ENCODE assay signal across 24 mouse cellular contexts in the genomic region with DNA sequence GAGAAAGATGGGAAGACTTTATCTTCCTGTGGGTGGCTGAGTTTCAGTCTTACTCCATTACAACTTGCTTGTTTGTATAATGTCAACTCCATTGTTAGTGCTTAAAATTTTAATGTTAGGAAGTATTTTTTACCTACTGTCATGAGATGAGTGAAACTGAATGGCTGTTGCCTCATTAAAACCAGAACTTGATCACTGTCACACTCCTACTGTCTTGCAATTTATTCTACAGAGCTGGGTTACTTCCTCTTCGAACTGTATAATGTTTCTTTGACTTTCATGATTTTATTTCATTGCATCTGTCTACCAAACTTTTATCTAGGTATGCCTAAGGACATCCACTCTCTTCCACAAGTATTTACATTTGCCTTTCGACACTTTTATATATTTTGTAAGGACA.
DNase-seq lines count a peak whose midpoint lies in the region; ATAC-seq and TF ChIP-seq lines count a peak whose summit lies in the region.
"Had no signal": no experiment of that assay in that cellular context is flagged by ENCODE, and none has a peak within 500 bp of the region (broad histone marks: within the 10 kb centered on the region; RNA-seq: fewer than 3 reads in every experiment).

No protein-coding gene starts in this region.

- no peak overlapping the region for H3K9ac ChIP-seq in MEL (ENCODE audit: control insufficient read depth, low read depth, low read length, poor library complexity, severe bottlenecking)
- H3K9ac ChIP-seq: embryonic facial prominence, embryonic 13.5 days; embryonic facial prominence, embryonic 15.5 days; forebrain, embryonic 13.5 days; forebrain, embryonic 15.5 days; forebrain, postnatal 0 days had no signal

- H3K9me3 ChIP-seq in MEL (replicated peaks; ENCODE audit: insufficient read depth, low read length) = no peaks in the 10 kb centered on the region
- H3K9me3 ChIP-seq: embryonic facial prominence, embryonic 13.5 days; embryonic facial prominence, embryonic 15.5 days; forebrain, embryonic 13.5 days; forebrain, embryonic 15.5 days; G1E had no signal

- H3K27me3 ChIP-seq in MEL (ENCODE audit: control insufficient read depth in 1 of 2, insufficient read depth in 2 of 2, low read length in 2 of 2) (no peaks in the 10 kb centered on the region), myocyte (ENCODE audit: control insufficient read depth, insufficient read depth, insufficient read length) (no peaks in the 10 kb centered on the region)
- H3K27me3 ChIP-seq: embryonic facial prominence, embryonic 13.5 days; embryonic facial prominence, embryonic 15.5 days; forebrain, embryonic 13.5 days; forebrain, embryonic 15.5 days had no signal

- peak; percentile 75 for ATAC-seq in granulocyte monocyte progenitor cell, adult 5-6 weeks (replicated peaks; ENCODE audit: poor library complexity, severe bottlenecking)
- ATAC-seq: forebrain, embryonic 13.5 days; forebrain, embryonic 15.5 days; forebrain, postnatal 0 days had no signal

- peak overlapping the region; percentile 79 for H3K27ac ChIP-seq in layer of hippocampus, adult 2 months
- H3K27ac ChIP-seq in MEL (ENCODE audit: control insufficient read depth, low read depth, low read length) = no peak overlapping the region
- H3K27ac ChIP-seq: embryonic facial prominence, embryonic 13.5 days; embryonic facial prominence, embryonic 15.5 days; forebrain, embryonic 13.5 days; forebrain, embryonic 15.5 days had no signal

- H3K36me3 ChIP-seq in MEL (ENCODE audit: control insufficient read depth in 1 of 2, insufficient read depth in 2 of 2, low read length in 2 of 2) (no peaks in the 10 kb centered on the region; a peak in 1 of 4 replicates), myocyte (ENCODE audit: control insufficient read depth, insufficient read depth) (no peaks in the 10 kb centered on the region)
- H3K36me3 ChIP-seq: embryonic facial prominence, embryonic 13.5 days; embryonic facial prominence, embryonic 15.5 days; forebrain, embryonic 15.5 days; G1E had no signal

- H3K4me3 ChIP-seq in layer of hippocampus, adult 2 months = no peak overlapping the region
- H3K4me3 ChIP-seq in MEL (ENCODE audit: control insufficient read depth in 1 of 2, insufficient read depth in 1 of 2, low read depth in 2 of 2, low read length in 2 of 2) = peak overlapping the region in 1 of 2 experiments; percentile 16; a peak in 1 of 4 replicates
- H3K4me3 ChIP-seq in myocyte = no peak overlapping the region
- H3K4me3 ChIP-seq: embryonic facial prominence, embryonic 13.5 days; embryonic facial prominence, embryonic 15.5 days; erythroblast, embryonic 14.5 days; forebrain, embryonic 13.5 days; forebrain, embryonic 15.5 days had no signal

- no peak for TF ChIP-seq POLR2A in MEL (IDR thresholded peaks at IDR 0.05; ENCODE audit: control insufficient read depth in 1 of 2, insufficient read depth in 1 of 2, low read depth in 1 of 2, low read length in 2 of 2, poor library complexity in 1 of 2)
- no peak for TF ChIP-seq POLR2A in myocyte (IDR thresholded peaks at IDR 0.05; ENCODE audit: insufficient read length, low read depth)

- H3K4me1 ChIP-seq in MEL (ENCODE audit: control insufficient read depth in 1 of 2, insufficient read depth in 2 of 2, low read length in 2 of 2) = no peaks in the 10 kb centered on the region
- H3K4me1 ChIP-seq: embryonic facial prominence, embryonic 15.5 days; forebrain, embryonic 13.5 days; forebrain, embryonic 15.5 days had no signal

- no peak for TF ChIP-seq CTCF in layer of hippocampus, adult 2 months (conservative IDR thresholded peaks at IDR 0.05)
- no peak for TF ChIP-seq CTCF in MEL (IDR thresholded peaks at IDR 0.05 in 2 of 3, conservative IDR thresholded peaks at IDR 0.05 in 1 of 3; ENCODE audit: control insufficient read depth in 1 of 3, insufficient read depth in 1 of 3, low read depth in 2 of 3, low read length in 3 of 3, poor library complexity in 1 of 3, severe bottlenecking in 1 of 3)

- TF ChIP-seq RAD21 in MEL (IDR thresholded peaks at IDR 0.05; ENCODE audit: low read depth, low read length) = no peak

- H3ac ChIP-seq in myocyte (ENCODE audit: control insufficient read depth, insufficient read length) = no peak overlapping the region

- DNase-seq in layer of hippocampus, adult 2 months (ENCODE audit: low spot score in 2 of 2) = no peak
- no peak for DNase-seq in layer of hippocampus, postnatal 25 days (ENCODE audit: extremely low spot score in 1 of 2, low spot score in 1 of 2)
- DNase-seq in MEL (ENCODE audit: low read depth, low spot score) = peak; percentile 9
- no peak for DNase-seq in heart, postnatal 36 days
- no peak for DNase-seq in ovary, postnatal 36 days (ENCODE audit: low spot score)
- DNase-seq in adrenal gland, adult 18-20 months (ENCODE audit: low spot score in 2 of 2) = no peak
- DNase-seq: adrenal gland, adult 8-10 months; adrenal gland, postnatal 14 days; adrenal gland, postnatal 36 days; cerebellum, adult 11-12 months; cerebellum, adult 2 months; cerebellum, adult 9-10 months; cerebellum, postnatal 10 days; cerebellum, postnatal 25 days; embryo, embryonic 11 days; forebrain, postnatal 0 days had no signal

- TF ChIP-seq EP300 in MEL (IDR thresholded peaks at IDR 0.05; ENCODE audit: low read depth in 1 of 2, low read length in 2 of 2) = no peak

- peak overlapping the region; percentile 50 for H3K4me2 ChIP-seq in myocyte (ENCODE audit: low read depth)
- H3K4me2 ChIP-seq: embryonic facial prominence, embryonic 13.5 days; embryonic facial prominence, embryonic 15.5 days; forebrain, embryonic 13.5 days; forebrain, embryonic 15.5 days had no signal

- intact Hi-C loops in heart, postnatal 36 days (cut with DNase I) = no loop called here

- H3K79me2 ChIP-seq in MEL (ENCODE audit: control insufficient read depth, insufficient read depth, low read length, poor library complexity) (no peaks in the 10 kb centered on the region), myocyte (ENCODE audit: control insufficient read depth, insufficient read depth) (no peaks in the 10 kb centered on the region)

TF ChIP-seq in MEL, 35 proteins besides CTCF, POLR2A, EP300 and RAD21:
- TF ChIP-seq MYC (IDR thresholded peaks at IDR 0.05; ENCODE audit: low read depth, low read length) (no peak), TCF12 (IDR thresholded peaks at IDR 0.05; ENCODE audit: low read depth, low read length) (no peak), MAZ (IDR thresholded peaks at IDR 0.05; ENCODE audit: low read depth, low read length) (no peak), TBP (IDR thresholded peaks at IDR 0.05; ENCODE audit: low read depth, low read length) (no peak), MYB (IDR thresholded peaks at IDR 0.05; ENCODE audit: low read depth, low read length) (no peak), UBTF (IDR thresholded peaks at IDR 0.05; ENCODE audit: borderline replicate concordance, insufficient read depth, low read depth, low read length) (no peak), HCFC1 (IDR thresholded peaks at IDR 0.05; ENCODE audit: low read depth, low read length) (no peak), GABPA (IDR thresholded peaks at IDR 0.05; ENCODE audit: low read depth, low read length) (no peak), POLR2AphosphoS2 (IDR thresholded peaks at IDR 0.05; ENCODE audit: low read length) (no peak)

TF ChIP-seq in myocyte, 11 proteins besides CTCF, POLR2A, EP300 and RAD21:
- TF ChIP-seq MYOD1 (IDR thresholded peaks at IDR 0.05; ENCODE audit: control insufficient read depth in 1 of 3, insufficient read length in 2 of 3, low read depth in 2 of 3) = no peak
- no peak for TF ChIP-seq CEBPB (IDR thresholded peaks at IDR 0.05; ENCODE audit: insufficient read depth, poor library complexity, severe bottlenecking)
- no peak for TF ChIP-seq REST (IDR thresholded peaks at IDR 0.05; ENCODE audit: insufficient read depth, insufficient read length)
- no peak for TF ChIP-seq TCF3 (IDR thresholded peaks at IDR 0.05; ENCODE audit: insufficient read length, low read depth)
